Comparison of ENCODE assay signal across 1 mouse cellular context in the genomic region with DNA sequence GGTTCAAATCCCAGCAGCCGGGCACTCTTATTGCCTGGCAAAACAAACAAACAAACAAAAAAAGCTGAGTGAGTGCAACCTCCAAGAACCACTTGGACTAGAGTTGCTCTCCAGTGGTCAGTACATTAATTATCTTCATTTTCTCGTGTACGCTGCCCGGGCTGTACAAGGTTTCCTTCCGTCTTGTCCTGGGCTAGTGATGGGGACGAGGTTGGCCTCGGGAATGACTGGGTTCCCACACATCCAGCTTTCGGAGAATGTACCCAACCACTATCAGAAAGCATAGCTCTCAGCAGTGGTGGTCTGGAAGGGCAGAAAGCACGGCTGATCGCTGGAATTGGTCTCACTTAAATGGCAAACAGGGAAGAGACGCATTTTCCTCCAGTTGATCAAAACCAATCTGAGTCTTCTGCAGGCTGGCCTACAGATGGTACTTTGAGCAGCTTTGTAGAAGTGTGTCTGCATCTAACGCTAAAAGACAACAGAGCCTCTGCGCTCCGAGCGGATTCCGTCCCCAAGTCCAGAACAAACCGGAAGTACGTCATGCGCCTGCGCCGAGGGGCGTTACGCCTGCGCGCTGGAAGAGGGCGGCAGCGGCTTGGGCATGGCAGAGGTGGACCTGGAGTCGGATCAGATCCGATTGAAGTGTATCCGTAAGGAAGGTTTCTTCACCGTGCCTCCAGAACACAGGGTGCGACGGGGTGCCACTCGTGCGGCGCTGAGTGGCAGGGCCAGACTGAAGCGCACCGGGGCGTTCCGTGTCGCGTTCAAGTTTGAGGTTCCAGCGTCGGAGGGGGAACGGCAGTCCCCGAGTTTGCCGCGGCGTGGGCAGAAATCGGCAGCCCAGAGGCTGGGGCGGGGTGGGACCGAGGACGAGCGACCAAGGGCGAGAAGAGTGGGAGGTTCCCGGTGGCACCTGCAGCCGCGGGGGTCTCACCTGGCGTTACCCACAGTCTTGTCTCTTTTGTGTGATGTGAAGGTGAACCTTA.
TF ChIP-seq lines count a peak whose summit lies in the region.

A gene (plus strand): TSS at position 565 of the 989 bp plus-strand sequence.

TF ChIP-seq in CH12.LX, 34 proteins besides CTCF, POLR2A, EP300 and RAD21:
- peak; percentile 56; the same call in 1 of the 2 replicates for TF ChIP-seq MYC (IDR thresholded peaks at IDR 0.05; ENCODE audit: low read depth, low read length)
- TF ChIP-seq MEF2A (IDR thresholded peaks at IDR 0.05; ENCODE audit: borderline replicate concordance, low read depth, low read length) = peak; percentile 31; the same call in 1 of the 2 replicates
- TF ChIP-seq ZNF384 (IDR thresholded peaks at IDR 0.05; ENCODE audit: low read depth, low read length) = no peak
- TF ChIP-seq E2F4 (IDR thresholded peaks at IDR 0.05; ENCODE audit: insufficient replicate concordance, low read depth, low read length) = no peak
- TF ChIP-seq MAX (IDR thresholded peaks at IDR 0.05; ENCODE audit: low read length) = peak; percentile 66
- TF ChIP-seq IRF4 (IDR thresholded peaks at IDR 0.05; ENCODE audit: low read depth, low read length) = peak; percentile 51; the same call in 1 of the 2 replicates
- peak; percentile 96 for TF ChIP-seq NRF1 (IDR thresholded peaks at IDR 0.05; ENCODE audit: low read depth, low read length)
- no peak for TF ChIP-seq BHLHE40 (IDR thresholded peaks at IDR 0.05; ENCODE audit: low read depth, low read length)
- TF ChIP-seq ETS1 (conservative IDR thresholded peaks at IDR 0.05; ENCODE audit: low read depth, low read length) = no peak
- TF ChIP-seq RCOR1 (conservative IDR thresholded peaks at IDR 0.05; ENCODE audit: low read depth, low read length) = no peak
- TF ChIP-seq TBP (conservative IDR thresholded peaks at IDR 0.05; ENCODE audit: low read depth, low read length) = peak; percentile 89
- TF ChIP-seq PAX5 (IDR thresholded peaks at IDR 0.05; ENCODE audit: low read length) = no peak
- TF ChIP-seq POLR2AphosphoS2 (IDR thresholded peaks at IDR 0.05; ENCODE audit: low read depth, low read length) = peak; percentile 93
- TF ChIP-seq JUN (IDR thresholded peaks at IDR 0.05; ENCODE audit: insufficient read depth, low read depth, low read length) = no peak
- TF ChIP-seq ELF1 (IDR thresholded peaks at IDR 0.05; ENCODE audit: low read depth, low read length) = peak; percentile 90
- peak; percentile 94 for TF ChIP-seq TCF12 (IDR thresholded peaks at IDR 0.05; ENCODE audit: low read depth, low read length)
- no peak for TF ChIP-seq MAFK (IDR thresholded peaks at IDR 0.05; ENCODE audit: insufficient replicate concordance, low read length)
- no peak for TF ChIP-seq ZC3H11A (IDR thresholded peaks at IDR 0.05; ENCODE audit: low read depth, low read length)
- peak; percentile 75; the same call in 1 of the 2 replicates for TF ChIP-seq KAT2A (IDR thresholded peaks at IDR 0.05; ENCODE audit: insufficient replicate concordance, low read length)
- no peak for TF ChIP-seq USF1 (IDR thresholded peaks at IDR 0.05; ENCODE audit: low read depth, low read length)
- TF ChIP-seq ZKSCAN1 (IDR thresholded peaks at IDR 0.05; ENCODE audit: borderline replicate concordance, low read depth, low read length) = no peak
- no peak for TF ChIP-seq CHD1 (IDR thresholded peaks at IDR 0.05; ENCODE audit: low read depth, low read length)
- TF ChIP-seq MXI1 (IDR thresholded peaks at IDR 0.05; ENCODE audit: low read depth, low read length) = peak; percentile 83
- TF ChIP-seq MAZ (IDR thresholded peaks at IDR 0.05; ENCODE audit: low read depth, low read length) = 0 out of 2 replicates have a peak, but pooled peaks have one; percentile 26
- no peak for TF ChIP-seq CHD2 (IDR thresholded peaks at IDR 0.05; ENCODE audit: low read length)
- TF ChIP-seq USF2 (conservative IDR thresholded peaks at IDR 0.05; ENCODE audit: low read depth, low read length) = no peak
- peak; percentile 90 for TF ChIP-seq HCFC1 (IDR thresholded peaks at IDR 0.05; ENCODE audit: low read depth, low read length)
- peak; percentile 96 for TF ChIP-seq SIN3A (IDR thresholded peaks at IDR 0.05; ENCODE audit: low read length)
- TF ChIP-seq UBTF (IDR thresholded peaks at IDR 0.05; ENCODE audit: low read depth, low read length) = 0 out of 2 replicates have a peak, but pooled peaks have one; percentile 59
- no peak for TF ChIP-seq SMC3 (IDR thresholded peaks at IDR 0.05; ENCODE audit: low read depth, low read length)
- TF ChIP-seq GABPA (IDR thresholded peaks at IDR 0.05; ENCODE audit: insufficient replicate concordance, low read depth, low read length) = no peak; the same call in 1 of the 2 replicates
- peak; percentile 98 for TF ChIP-seq NELFE (IDR thresholded peaks at IDR 0.05; ENCODE audit: low read depth, low read length)
- peak; percentile 60; the same call in 1 of the 2 replicates for TF ChIP-seq ZMIZ1 (IDR thresholded peaks at IDR 0.05; ENCODE audit: low read depth, low read length)
- TF ChIP-seq JUND (conservative IDR thresholded peaks at IDR 0.05; ENCODE audit: low read depth, low read length) = no peak
